Mouse (Mus musculus): ENCODE data around the gene Rab3gap1.

- TF ChIP-seq POLR2A (IDR thresholded peaks at IDR 0.05; ENCODE audit: low read depth, low read length) (no peak), CTCF (IDR thresholded peaks at IDR 0.05; ENCODE audit: borderline replicate concordance, insufficient read depth, low read length) (no peak)
Measured at GRCm38 (mm10) chr1:127970870-127971269, 102.3 kb downstream of the Rab3gap1 start.
